Mouse (Mus musculus) heart, embryonic 10.5 days (tissue): Measurements from ENCODE around the gene Hbs1l. TPM values are rescaled to one million over a fixed set of nuclear protein-coding genes. Genes with fewer than 3 reads are reported as not detected.

Experiments used
- DNase-seq: peaks from one replicate; pipeline ENCODE4 v3.0.0-alpha.2; 2017; ENCODE audit warnings: low spot score
- H3K27ac ChIP-seq: fragments of 300-500 bp; sonication (generic); 2 replicates; pipeline ENCODE4 v1.5.1; 2016; ENCODE audit warnings: mild to moderate bottlenecking
- H3K27me3 ChIP-seq: fragments of 300-500 bp; sonication (generic); 2 replicates; pipeline ENCODE4 v1.6.1; 2016; ENCODE audit warnings: mild to moderate bottlenecking; ENCODE audit not compliant: poor library complexity, insufficient read depth, severe bottlenecking
- H3K36me3 ChIP-seq: fragments of 300-500 bp; sonication (generic); 2 replicates; pipeline ENCODE4 v1.6.1; 2016; ENCODE audit warnings: mild to moderate bottlenecking, moderate library complexity
- H3K4me1 ChIP-seq: fragments of 300-500 bp; sonication (generic); 2 replicates; pipeline ENCODE4 v1.6.1; 2016; ENCODE audit warnings: mild to moderate bottlenecking
- H3K4me3 ChIP-seq: fragments of 300-500 bp; sonication (generic); 2 replicates; pipeline ENCODE4 v1.5.1; 2016; ENCODE audit warnings: mild to moderate bottlenecking, moderate library complexity
- H3K9me3 ChIP-seq: fragments of 300-500 bp; sonication (generic); 2 replicates; pipeline ENCODE4 v1.6.1; 2016; ENCODE audit warnings: mild to moderate bottlenecking, moderate library complexity
- WGBS: fragments of 180-500 bp; shearing (Covaris S2); methylation state at CpG from one replicate; pipeline ENCODE4 v1.1.7; 2016; 5-methylcytosine and 5-hydroxymethylcytosine counted together
- polyA plus RNA-seq: library from polyadenylated mRNA; unstranded; fragments of >200 nt; fragmentation: Nextera tagmentation; extraction: Ambion mirVana; gene quantifications from 2 replicates; pipeline ENCODE4 v1.2.1, GENCODE M21; 2016

The Hbs1l gene
- polyA plus RNA-seq, 1 experiment from 2014 or later, result 95.8 TPM

- Histone ChIP-seq H3K9me3 (no peaks in the 10 kb centered on the region), H3K36me3 (no peaks in the 10 kb centered on the region), H3K27me3 (no peaks in the 10 kb centered on the region), H3K4me1 (no peaks in the 10 kb centered on the region), H3K4me3 (no peak overlapping the region), H3K27ac (no peak overlapping the region)
- WGBS, result 93% methylated on average over 2 of the region's 2 CpGs
- no peak for DNase-seq
These were observed 24.5 kb upstream of the Hbs1l start for GRCm38 (mm10) chr10:21271310-21271709.

GRCm38 (mm10) chr10:21271785-21272184 lies 24.0 kb upstream of the Hbs1l start:
- H3K36me3 ChIP-seq, result no peaks in the 10 kb centered on the region
- H3K27me3 ChIP-seq, result no peaks in the 10 kb centered on the region
- WGBS, result 77% methylated on average over 6 of the region's 6 CpGs

GRCm38 (mm10) chr10:21287243-21288127 lies 8.3 kb upstream of the Hbs1l start:
- Histone ChIP-seq H3K36me3 (no peaks in the 10 kb centered on the region), H3K4me3 (no peak overlapping the region), H3K27me3 (no peaks in the 10 kb centered on the region), H3K4me1 (no peaks in the 10 kb centered on the region), H3K9me3 (no peaks in the 10 kb centered on the region), H3K27ac (no peak overlapping the region)
- 66% methylated on average over 10 of the region's 10 CpGs for WGBS
- no peak for DNase-seq

More at GRCm38 (mm10) chr10:21271785-21272184, 24.0 kb upstream of the Hbs1l start:
- Histone ChIP-seq H3K9me3 (no peaks in the 10 kb centered on the region), H3K27ac (no peak overlapping the region), H3K4me1 (no peaks in the 10 kb centered on the region), H3K4me3 (no peak overlapping the region)
- DNase-seq, result no peak

GRCm38 (mm10) chr10:21291228-21291627 lies 4.6 kb upstream of the Hbs1l start:
- DNase-seq, result no peak
- H3K9me3 ChIP-seq, result no peaks in the 10 kb centered on the region
- no peaks in the 10 kb centered on the region for H3K27me3 ChIP-seq
- 54% methylated on average over 4 of the region's 4 CpGs for WGBS
- H3K4me1 ChIP-seq, result no peaks in the 10 kb centered on the region
- no peak overlapping the region for H3K27ac ChIP-seq
- H3K4me3 ChIP-seq, result no peak overlapping the region
- H3K36me3 ChIP-seq, result no peaks in the 10 kb centered on the region

GRCm38 (mm10) chr10:21294217-21294616 lies 1.6 kb upstream of the Hbs1l start:
- 90% methylated on average over 2 of the region's 2 CpGs for WGBS

GRCm38 (mm10) chr10:21295397-21295758 lies 401 bp upstream of the Hbs1l start:
- 50% methylated on average over 4 of the region's 4 CpGs for WGBS

More at GRCm38 (mm10) chr10:21294217-21294616, 1.6 kb upstream of the Hbs1l start:
- Histone ChIP-seq H3K27me3 (no peaks in the 10 kb centered on the region), H3K9me3 (no peaks in the 10 kb centered on the region), H3K27ac (no peak overlapping the region), H3K36me3 (0 out of 2 replicates have a peak, but pooled peaks cover under 1% of the 10 kb centered on the region), H3K4me3 (no peak overlapping the region), H3K4me1 (peaks cover 14% of the 10 kb centered on the region)
- DNase-seq, result no peak

GRCm38 (mm10) chr10:21298972-21299371 lies 3.2 kb downstream of the Hbs1l start:
- WGBS, result 93% methylated on average over 2 of the region's 2 CpGs
- DNase-seq, result no peak

More at GRCm38 (mm10) chr10:21295397-21295758, 401 bp upstream of the Hbs1l start:
- H3K4me3 ChIP-seq, result peak overlapping the region; percentile 95
- H3K27ac ChIP-seq, result peak overlapping the region; percentile 91
- H3K4me1 ChIP-seq, result peaks cover 14% of the 10 kb centered on the region
- no peaks in the 10 kb centered on the region for H3K27me3 ChIP-seq
- DNase-seq, result no peak
- H3K9me3 ChIP-seq, result no peaks in the 10 kb centered on the region
- H3K36me3 ChIP-seq, result peaks cover 11% of the 10 kb centered on the region; the same call in 1 of the 2 replicates

GRCm38 (mm10) chr10:21301822-21302221 lies 6.0 kb downstream of the Hbs1l start:
- H3K4me3 ChIP-seq, result no peak overlapping the region
- no peak for DNase-seq
- no peaks in the 10 kb centered on the region for H3K9me3 ChIP-seq
- peaks cover 10% of the 10 kb centered on the region for H3K4me1 ChIP-seq
- peaks cover 54% of the 10 kb centered on the region for H3K36me3 ChIP-seq
- no peaks in the 10 kb centered on the region for H3K27me3 ChIP-seq
- WGBS, result 84% methylated on average over 7 of the region's 7 CpGs
- H3K27ac ChIP-seq, result no peak overlapping the region

More at GRCm38 (mm10) chr10:21298972-21299371, 3.2 kb downstream of the Hbs1l start:
- no peaks in the 10 kb centered on the region for H3K27me3 ChIP-seq
- H3K27ac ChIP-seq, result no peak overlapping the region
- no peak overlapping the region for H3K4me3 ChIP-seq
- peaks cover 14% of the 10 kb centered on the region for H3K4me1 ChIP-seq
- H3K9me3 ChIP-seq, result no peaks in the 10 kb centered on the region
- peaks cover 28% of the 10 kb centered on the region for H3K36me3 ChIP-seq

- H3K36me3 ChIP-seq, result peaks cover 52% of the 10 kb centered on the region
- no peak for DNase-seq
- no peak overlapping the region for H3K27ac ChIP-seq
- no peaks in the 10 kb centered on the region for H3K9me3 ChIP-seq
- H3K27me3 ChIP-seq, result no peaks in the 10 kb centered on the region
- no peaks in the 10 kb centered on the region for H3K4me1 ChIP-seq
- WGBS, result 73% methylated on average over 11 of the region's 11 CpGs
- H3K4me3 ChIP-seq, result no peak overlapping the region
These were observed 9.2 kb downstream of the Hbs1l start for GRCm38 (mm10) chr10:21304672-21305632.

GRCm38 (mm10) chr10:21313732-21314131 lies 18.0 kb downstream of the Hbs1l start:
- DNase-seq, result no peak
- Histone ChIP-seq H3K36me3 (peaks cover 31% of the 10 kb centered on the region), H3K27ac (no peak overlapping the region), H3K4me1 (no peaks in the 10 kb centered on the region), H3K27me3 (no peaks in the 10 kb centered on the region), H3K4me3 (no peak overlapping the region), H3K9me3 (no peaks in the 10 kb centered on the region)
- 89% methylated on average over 4 of the region's 4 CpGs for WGBS

GRCm38 (mm10) chr10:21316123-21316522 lies 20.3 kb downstream of the Hbs1l start:
- no peak for DNase-seq
- H3K4me1 ChIP-seq, result no peaks in the 10 kb centered on the region
- H3K9me3 ChIP-seq, result no peaks in the 10 kb centered on the region
- no peaks in the 10 kb centered on the region for H3K27me3 ChIP-seq
- no peak overlapping the region for H3K4me3 ChIP-seq
- no peak overlapping the region for H3K27ac ChIP-seq
- H3K36me3 ChIP-seq, result peaks cover 32% of the 10 kb centered on the region
- 91% methylated on average over 1 of the region's 1 CpGs for WGBS

- peaks cover 32% of the 10 kb centered on the region for H3K36me3 ChIP-seq
- no peaks in the 10 kb centered on the region for H3K4me1 ChIP-seq
- 89% methylated on average over 4 of the region's 4 CpGs for WGBS
- DNase-seq, result no peak
- H3K27me3 ChIP-seq, result no peaks in the 10 kb centered on the region
- no peak overlapping the region for H3K27ac ChIP-seq
- no peak overlapping the region for H3K4me3 ChIP-seq
- no peaks in the 10 kb centered on the region for H3K9me3 ChIP-seq
These were observed 22.5 kb downstream of the Hbs1l start for GRCm38 (mm10) chr10:21318250-21318649.

- no peaks in the 10 kb centered on the region for H3K9me3 ChIP-seq
- 98% methylated on average over 1 of the region's 1 CpGs for WGBS
- H3K27ac ChIP-seq, result no peak overlapping the region
- H3K36me3 ChIP-seq, result peaks cover 32% of the 10 kb centered on the region
- no peak overlapping the region for H3K4me3 ChIP-seq
- no peaks in the 10 kb centered on the region for H3K4me1 ChIP-seq
- no peaks in the 10 kb centered on the region for H3K27me3 ChIP-seq
- no peak for DNase-seq
These were observed 23.2 kb downstream of the Hbs1l start for GRCm38 (mm10) chr10:21318996-21319395.
